Mouse (Mus musculus): ENCODE measurements around the gene Sf3a3.
A peak's percentile ranks its signal among the peaks of the same experiment; 100 is the strongest.
"Not testable (repeated sequence)": the region's sequence is repeated elsewhere in the genome, so short reads cannot be mapped to it uniquely, and the experiment has no call there.

The Sf3a3 gene

GRCm38 (mm10) chr4:124700248-124700971, 14.2 kb upstream of the Sf3a3 start, which contains the start of gene Fhl3:
TSS of gene Fhl3 (plus strand) at chr4:124700701.
- DNase-seq (ENCODE audit: low spot score): no peak

GRCm38 (mm10) chr4:124701052-124701845, 13.3 kb upstream of the Sf3a3 start:
- DNase-seq (ENCODE audit: low spot score): no peak

GRCm38 (mm10) chr4:124701916-124702315, 12.7 kb upstream of the Sf3a3 start:
- DNase-seq (ENCODE audit: low spot score): no peak

- no peak for DNase-seq (ENCODE audit: low spot score)
Observed at GRCm38 (mm10) chr4:124703406-124703805, 11.2 kb upstream of the Sf3a3 start.

GRCm38 (mm10) chr4:124703881-124704796, 10.4 kb upstream of the Sf3a3 start:
- DNase-seq (ENCODE audit: low spot score): no peak

- DNase-seq (ENCODE audit: low spot score): no peak
Observed at GRCm38 (mm10) chr4:124704797-124705474, 9.6 kb upstream of the Sf3a3 start.

GRCm38 (mm10) chr4:124705661-124706269, 8.8 kb upstream of the Sf3a3 start:
- DNase-seq (ENCODE audit: low spot score): no peak

GRCm38 (mm10) chr4:124707381-124708199, 7.0 kb upstream of the Sf3a3 start:
- not testable (repeated sequence) for DNase-seq (ENCODE audit: low spot score)

GRCm38 (mm10) chr4:124708200-124708517, 6.4 kb upstream of the Sf3a3 start:
- DNase-seq (ENCODE audit: low spot score): not testable (repeated sequence)

- DNase-seq (ENCODE audit: low spot score): peak; percentile 68
Observed at GRCm38 (mm10) chr4:124708518-124709477, 5.8 kb upstream of the Sf3a3 start.

- no peak for DNase-seq (ENCODE audit: low spot score)
Observed at GRCm38 (mm10) chr4:124709961-124710446, 4.6 kb upstream of the Sf3a3 start.

GRCm38 (mm10) chr4:124710776-124711291, 3.7 kb upstream of the Sf3a3 start:
- DNase-seq (ENCODE audit: low spot score): no peak

GRCm38 (mm10) chr4:124712618-124713017, 2.0 kb upstream of the Sf3a3 start:
- no peak for DNase-seq (ENCODE audit: low spot score)

- not testable (repeated sequence) for DNase-seq (ENCODE audit: low spot score)
Observed at GRCm38 (mm10) chr4:124713850-124714249, 726 bp upstream of the Sf3a3 start.

- DNase-seq (ENCODE audit: low spot score): no peak
Observed at GRCm38 (mm10) chr4:124719101-124719500, 4.5 kb downstream of the Sf3a3 start.

- no peak for DNase-seq (ENCODE audit: low spot score)
Observed at GRCm38 (mm10) chr4:124726121-124726520, 11.5 kb downstream of the Sf3a3 start.

- DNase-seq (ENCODE audit: low spot score): no peak
Observed at GRCm38 (mm10) chr4:124736952-124737351, 22.4 kb downstream of the Sf3a3 start.

- no peak for DNase-seq (ENCODE audit: low spot score)
Observed at GRCm38 (mm10) chr4:124737486-124737885, 22.9 kb downstream of the Sf3a3 start.

- DNase-seq (ENCODE audit: low spot score): no peak
Observed at GRCm38 (mm10) chr4:124738013-124738412, 23.4 kb downstream of the Sf3a3 start.

All from urinary bladder, postnatal 10 days (tissue).